Mouse (Mus musculus) cerebellum, postnatal 25 days (tissue): ENCODE data around the gene BC117090.
"Not testable (repeated sequence)": the region's sequence is repeated elsewhere in the genome, so short reads cannot be mapped to it uniquely, and the experiment has no call there.

Experiments
- DNase-seq, 2 experiments: peaks; one replicate each; pipeline ENCODE4 v3.0.0; 2021; ENCODE audit warnings: mixed read lengths in 2 of 2

BC117090 gene

DNA sequence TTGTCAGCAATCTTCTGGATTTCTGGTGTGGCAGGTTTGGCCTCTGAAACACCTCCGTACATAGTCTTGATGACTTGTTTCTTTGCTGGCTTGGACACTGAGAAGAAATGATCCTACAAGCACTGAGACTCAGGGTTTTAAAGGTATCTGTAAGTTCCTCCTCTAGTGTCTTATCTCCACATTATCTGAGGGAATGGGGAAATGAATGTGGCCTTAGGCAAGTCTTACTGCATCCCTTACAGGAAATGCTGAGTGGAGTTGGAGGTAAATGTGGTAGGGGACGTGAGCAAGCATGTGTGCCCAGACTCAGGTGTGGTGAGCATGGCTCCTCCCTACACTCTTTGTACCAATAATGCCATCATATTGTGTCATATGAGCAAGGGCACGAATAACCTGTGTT, at the start of gene BC117090:
Gene BC117090 (minus strand): TSS at position 101 of the 400 bp plus-strand sequence.
- no peak for DNase-seq

DNA sequence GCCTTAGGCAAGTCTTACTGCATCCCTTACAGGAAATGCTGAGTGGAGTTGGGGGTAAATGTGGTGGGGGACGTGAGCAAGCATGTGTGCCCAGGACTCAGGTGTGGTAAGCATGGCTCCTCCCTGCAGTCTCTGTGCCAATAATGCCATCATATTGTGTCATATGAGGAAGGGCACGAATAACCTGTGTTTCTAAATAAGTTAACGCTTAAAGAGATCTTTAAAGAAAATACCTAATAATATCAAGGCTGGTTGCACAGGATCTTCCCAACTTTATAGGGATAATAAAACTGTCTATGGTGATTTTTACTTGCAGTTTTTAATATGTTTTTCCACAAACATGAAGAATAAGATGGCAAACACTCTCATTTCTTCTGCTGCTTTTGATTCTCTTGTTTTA, 33.5 kb upstream of the BC117090 start, which contains the start of gene BC100530:
Gene BC100530 (minus strand): TSS at position 101 of the 400 bp plus-strand sequence.
- not testable (repeated sequence) for DNase-seq

DNA sequence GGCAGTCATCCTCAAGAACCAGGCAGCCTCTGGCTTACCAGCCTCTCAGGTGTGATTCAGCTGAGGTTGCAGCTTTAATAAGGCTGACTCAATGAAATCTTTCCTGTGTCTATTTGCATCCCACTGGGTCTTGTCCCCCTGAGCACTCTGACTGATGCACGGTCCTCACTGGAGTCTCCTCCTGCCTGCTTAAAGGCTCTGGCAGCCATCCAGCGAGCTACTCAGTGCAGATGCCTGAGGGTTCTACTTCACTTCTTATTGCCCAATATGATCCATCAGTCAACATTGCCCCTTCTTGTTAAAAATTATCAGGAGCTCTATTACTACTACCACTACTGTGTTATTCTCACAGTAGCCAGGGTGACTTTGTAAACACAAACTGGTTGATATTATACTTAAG, 3.0 kb upstream of the BC117090 start:
- peak in 1 of 2 experiments; percentile 2 for DNase-seq

DNA sequence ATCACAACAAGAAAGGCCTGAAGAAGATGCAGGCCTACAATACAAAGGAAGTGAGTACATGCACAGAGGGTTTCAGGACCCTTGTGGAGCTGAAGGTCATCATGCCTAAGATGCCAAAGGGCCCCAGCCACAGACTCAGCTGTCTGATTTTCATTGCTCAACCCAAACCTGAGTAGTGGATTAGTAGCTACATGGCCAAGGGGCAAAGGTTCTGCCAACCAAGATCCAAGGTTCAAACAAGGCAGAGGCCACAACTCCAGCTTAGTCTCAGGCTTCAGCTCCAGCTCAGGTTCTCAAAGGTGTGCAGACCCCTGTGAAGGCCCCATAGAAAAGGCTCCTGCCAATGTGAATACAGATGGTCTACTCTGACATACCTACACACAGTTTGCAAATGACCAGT, 14.8 kb downstream of the BC117090 start:
- no peak for DNase-seq

DNA sequence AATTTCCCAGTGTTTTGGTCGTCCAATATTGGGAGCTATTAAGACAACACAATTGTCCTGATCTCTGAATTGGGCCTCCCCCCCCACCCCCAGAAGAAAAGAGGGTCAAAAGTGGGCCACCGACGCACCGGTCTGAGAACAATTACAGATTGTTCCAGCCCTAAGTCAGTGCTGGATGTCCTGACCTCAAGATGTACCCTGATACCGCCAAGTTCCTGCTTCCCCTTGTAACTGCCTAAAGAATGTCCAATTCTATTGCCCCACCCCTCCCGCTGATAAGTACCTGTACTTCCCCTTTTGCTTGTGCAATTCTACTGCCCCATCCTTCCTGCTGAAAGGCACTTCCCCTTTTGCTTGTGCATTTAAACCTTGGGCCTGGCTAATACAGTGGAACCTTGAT, 18.0 kb downstream of the BC117090 start:
- not testable (repeated sequence) for DNase-seq

DNA sequence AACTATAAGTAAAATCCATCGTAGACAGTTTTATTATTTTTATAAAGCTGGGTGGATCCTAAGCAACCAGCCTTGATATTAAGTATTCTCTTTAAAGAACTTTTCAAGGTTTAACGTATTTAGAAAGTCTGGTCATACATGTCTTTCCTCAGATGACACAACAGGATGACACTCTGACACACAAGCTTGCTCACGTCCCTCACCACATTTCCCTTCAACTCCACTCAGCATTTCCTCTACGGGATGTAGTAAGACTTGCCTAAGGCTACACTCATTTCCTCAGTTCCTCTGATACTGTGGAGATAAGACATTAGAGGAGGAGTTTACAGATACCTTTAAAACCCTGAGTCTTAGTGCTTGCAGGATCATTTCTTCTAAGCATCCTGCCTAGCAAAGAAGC, 26.5 kb downstream of the BC117090 start:
- no peak for DNase-seq

DNA sequence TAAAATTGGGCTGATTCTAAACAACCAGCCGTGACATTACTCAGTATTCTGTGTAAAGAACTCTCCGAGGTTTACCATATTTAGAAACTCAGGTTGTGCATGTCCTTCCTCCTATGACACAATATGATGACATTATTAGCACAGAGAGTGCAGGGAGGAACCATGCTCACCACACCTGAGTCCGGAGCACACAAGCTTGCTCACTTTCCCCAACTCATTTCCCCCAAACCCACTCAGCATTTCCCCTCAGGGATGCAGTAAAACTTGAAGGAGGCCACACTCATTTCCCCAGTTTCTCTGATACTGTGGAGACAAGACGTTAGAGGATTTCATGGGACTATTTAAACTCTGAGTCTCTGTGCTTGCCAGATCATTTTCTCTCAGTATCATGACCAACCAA, 45.0 kb downstream of the BC117090 start:
- DNase-seq, result no peak

DNA sequence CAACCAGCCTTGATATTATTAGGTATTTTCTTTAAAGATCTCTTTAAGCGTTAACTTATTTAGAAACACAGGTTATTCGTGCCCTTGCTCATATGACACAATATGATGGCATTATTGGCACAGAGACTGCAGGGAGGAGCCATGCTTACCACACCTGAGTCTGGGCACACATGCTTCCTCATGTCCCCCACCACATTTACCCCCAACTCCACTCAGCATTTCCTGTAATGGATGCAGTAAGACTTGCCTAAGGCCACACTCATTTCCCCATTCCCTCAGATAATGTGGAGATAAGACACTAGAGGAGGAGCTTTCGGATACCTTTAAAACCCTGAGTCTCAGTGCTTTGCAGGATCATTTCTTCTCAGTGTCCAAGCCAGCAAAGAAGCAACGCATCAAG, 57.3 kb downstream of the BC117090 start, which contains the start of gene Stfa1:
Gene Stfa1 (plus strand): TSS at position 156 of the 400 bp plus-strand sequence.
- DNase-seq, result not testable (repeated sequence)
